Mouse (Mus musculus): ENCODE data around the gene St6galnac1. TPM values are rescaled to one million over a fixed set of nuclear protein-coding genes. Genes with fewer than 3 reads are reported as not detected.

The St6galnac1 gene
- polyA plus RNA-seq, 1 experiment from 2014 or later, result not detected

Other genes starting within 250 kb of the St6galnac1 start
- gene Sphk1, start 244.6 kb downstream of the St6galnac1 start, polyA plus RNA-seq (2016; fragmentation: Nextera tagmentation; extraction: Ambion mirVana), result 2.3 and 2.7 TPM in 2 replicates
- 8.5 and 10.3 TPM in 2 replicates for gene Ube2o, start 194.1 kb downstream of the St6galnac1 start, polyA plus RNA-seq (2016; fragmentation: Nextera tagmentation; extraction: Ambion mirVana)
- gene Aanat, start 189.1 kb downstream of the St6galnac1 start, polyA plus RNA-seq (2016; fragmentation: Nextera tagmentation; extraction: Ambion mirVana), result not detected in 2 replicates
- 6.7 and 8.7 TPM in 2 replicates for gene Rhbdf2, start 148.5 kb downstream of the St6galnac1 start, polyA plus RNA-seq (2016; fragmentation: Nextera tagmentation; extraction: Ambion mirVana)
- gene Prcd, start 122.0 kb downstream of the St6galnac1 start, polyA plus RNA-seq (2016; fragmentation: Nextera tagmentation; extraction: Ambion mirVana), result 0.60 and 0.78 TPM in 2 replicates
- 1.0 and 2.8 TPM in 2 replicates for gene Cygb, start 121.2 kb downstream of the St6galnac1 start, polyA plus RNA-seq (2016; fragmentation: Nextera tagmentation; extraction: Ambion mirVana)
- 13.2 and 17.9 TPM in 2 replicates for gene Mxra7, start 52.5 kb upstream of the St6galnac1 start, polyA plus RNA-seq (2016; fragmentation: Nextera tagmentation; extraction: Ambion mirVana)
- gene Mettl23, start 67.8 kb upstream of the St6galnac1 start, polyA plus RNA-seq (2016; fragmentation: Nextera tagmentation; extraction: Ambion mirVana), result 58.9 and 66.9 TPM in 2 replicates
- 89.1 and 114 TPM in 2 replicates for gene Jmjd6, start 67.9 kb upstream of the St6galnac1 start, polyA plus RNA-seq (2016; fragmentation: Nextera tagmentation; extraction: Ambion mirVana)
- 27.0 and 27.1 TPM in 2 replicates for gene Mfsd11, start 76.9 kb upstream of the St6galnac1 start, polyA plus RNA-seq (2016; fragmentation: Nextera tagmentation; extraction: Ambion mirVana)
- gene Srsf2, start 77.6 kb upstream of the St6galnac1 start, polyA plus RNA-seq (2016; fragmentation: Nextera tagmentation; extraction: Ambion mirVana), result 577 and 728 TPM in 2 replicates
- gene Mgat5b, start 143.4 kb upstream of the St6galnac1 start, polyA plus RNA-seq (2016; fragmentation: Nextera tagmentation; extraction: Ambion mirVana), result 0.38 and 1.1 TPM in 2 replicates